Mouse (Mus musculus) heart, embryonic 12.5 days (tissue): ENCODE measurements at regions not wholly inside any gene's neighbourhood (a gene's known extent, or its start where the extent isn't known, plus 50 kb on each side); places are given as distances from the start of the nearest gene placed in this dataset.

Source experiments
- ATAC-seq: fragments of 200-750 bp; cut with Nextera tagmentation; 2 replicates; pipeline ENCODE4 v1.8.0; 2017; ENCODE audit warnings: moderate TSS enrichment, moderate library complexity; ENCODE audit not compliant: insufficient number of reproducible peaks, low FRiP score
- H3K27ac ChIP-seq: fragments of 300-500 bp; sonication (generic); 2 replicates; pipeline ENCODE4 v1.5.1; 2016; ENCODE audit warnings: mild to moderate bottlenecking, moderate library complexity; ENCODE audit not compliant: poor library complexity, severe bottlenecking
- H3K27me3 ChIP-seq: fragments of 300-500 bp; sonication (generic); replicated peaks from 2 replicates; pipeline ENCODE4 v1.6.1; 2016; ENCODE audit warnings: mild to moderate bottlenecking, moderate library complexity
- H3K36me3 ChIP-seq: fragments of 300-500 bp; sonication (generic); 2 replicates; pipeline ENCODE4 v1.6.1; 2016; ENCODE audit warnings: mild to moderate bottlenecking, moderate library complexity
- H3K4me1 ChIP-seq: fragments of 300-500 bp; sonication (generic); replicated peaks from 2 replicates; pipeline ENCODE4 v1.6.1; 2016; ENCODE audit warnings: mild to moderate bottlenecking
- H3K4me2 ChIP-seq: fragments of 300-500 bp; sonication (generic); 2 replicates; pipeline ENCODE4 v1.6.1; 2016; ENCODE audit warnings: mild to moderate bottlenecking, moderate library complexity
- H3K4me3 ChIP-seq: fragments of 300-500 bp; sonication (generic); 2 replicates; pipeline ENCODE4 v1.5.1; 2016; ENCODE audit warnings: mild to moderate bottlenecking
- H3K9ac ChIP-seq: fragments of 300-500 bp; sonication (generic); 2 replicates; pipeline ENCODE4 v1.6.1; 2016; ENCODE audit warnings: mild to moderate bottlenecking, moderate library complexity
- H3K9me3 ChIP-seq: fragments of 300-500 bp; sonication (generic); replicated peaks from 2 replicates; pipeline ENCODE4 v1.6.1; 2016; ENCODE audit warnings: mild to moderate bottlenecking, moderate library complexity
- WGBS: fragments of 180-500 bp; shearing (Covaris S2); methylation state at CpG from one replicate; pipeline ENCODE4 v1.1.7; 2016; 5-methylcytosine and 5-hydroxymethylcytosine counted together

- Histone ChIP-seq H3K27ac (no peak overlapping the region), H3K4me3 (no peak overlapping the region), H3K36me3 (no peaks in the 10 kb centered on the region), H3K27me3 (no peaks in the 10 kb centered on the region), H3K4me1 (peaks cover 11% of the 10 kb centered on the region), H3K9me3 (no peaks in the 10 kb centered on the region), H3K4me2 (no peak overlapping the region), H3K9ac (no peak overlapping the region)
- WGBS: 3% methylated on average over 4 of the region's 4 CpGs
- no peak for ATAC-seq
These were observed 88.4 kb downstream of the Cmpk2 start for GRCm38 (mm10) chr12:26557411-26557810.

GRCm38 (mm10) chr12:26551168-26551926 is 82.3 kb downstream of the Cmpk2 start:
- Histone ChIP-seq H3K9ac (no peak overlapping the region), H3K27me3 (no peaks in the 10 kb centered on the region), H3K36me3 (no peaks in the 10 kb centered on the region), H3K27ac (no peak overlapping the region), H3K9me3 (peaks cover 13% of the 10 kb centered on the region; the same call in 1 of the 2 replicates), H3K4me1 (peaks cover 12% of the 10 kb centered on the region), H3K4me3 (no peak overlapping the region), H3K4me2 (no peak overlapping the region)
- 72% methylated on average over 10 of the region's 10 CpGs for WGBS
- ATAC-seq: no peak

- no peaks in the 10 kb centered on the region for H3K27me3 ChIP-seq
- peaks cover 16% of the 10 kb centered on the region for H3K4me1 ChIP-seq
- H3K9ac ChIP-seq: no peak overlapping the region
- ATAC-seq: no peak
- peaks cover 13% of the 10 kb centered on the region; the same call in 1 of the 2 replicates for H3K9me3 ChIP-seq
- no peak overlapping the region for H3K4me2 ChIP-seq
- H3K36me3 ChIP-seq: no peaks in the 10 kb centered on the region
- no peak overlapping the region for H3K4me3 ChIP-seq
- H3K27ac ChIP-seq: no peak overlapping the region
- 22% methylated on average over 1 of the region's 1 CpGs for WGBS
These were observed 78.5 kb downstream of the Cmpk2 start for GRCm38 (mm10) chr12:26547466-26547865.

GRCm38 (mm10) chr12:26546361-26546760 is 77.4 kb downstream of the Cmpk2 start:
- Histone ChIP-seq H3K4me1 (peaks cover 16% of the 10 kb centered on the region), H3K4me2 (0 out of 2 replicates have a peak overlapping the region, but pooled peaks have one; percentile 2), H3K27me3 (no peaks in the 10 kb centered on the region), H3K27ac (no peak overlapping the region), H3K4me3 (no peak overlapping the region), H3K9ac (no peak overlapping the region), H3K36me3 (no peaks in the 10 kb centered on the region), H3K9me3 (peaks cover 13% of the 10 kb centered on the region; the same call in 1 of the 2 replicates)
- WGBS: 32% methylated on average over 6 of the region's 6 CpGs
- ATAC-seq: no peak

GRCm38 (mm10) chr12:26543463-26543862 is 74.5 kb downstream of the Cmpk2 start:
- no peaks in the 10 kb centered on the region for H3K36me3 ChIP-seq
- H3K4me2 ChIP-seq: no peak overlapping the region
- no peak overlapping the region for H3K4me3 ChIP-seq
- peaks cover 3% of the 10 kb centered on the region; the same call in 1 of the 2 replicates for H3K9me3 ChIP-seq
- H3K9ac ChIP-seq: no peak overlapping the region
- H3K27me3 ChIP-seq: no peaks in the 10 kb centered on the region
- H3K4me1 ChIP-seq: peaks cover 16% of the 10 kb centered on the region
- no peak for ATAC-seq
- no peak overlapping the region for H3K27ac ChIP-seq
- WGBS: 89% methylated on average over 1 of the region's 1 CpGs

- Histone ChIP-seq H3K4me1 (peaks cover 12% of the 10 kb centered on the region), H3K27me3 (0 out of 2 replicates have a peak, but pooled peaks cover 5% of the 10 kb centered on the region), H3K9me3 (no peaks in the 10 kb centered on the region), H3K36me3 (no peaks in the 10 kb centered on the region), H3K9ac (no peak overlapping the region), H3K4me2 (no peak overlapping the region), H3K4me3 (no peak overlapping the region), H3K27ac (no peak overlapping the region)
- WGBS: 41% methylated on average over 2 of the region's 2 CpGs
- ATAC-seq: no peak
These were observed 73.4 kb downstream of the Cmpk2 start for GRCm38 (mm10) chr12:26542451-26542850.

- no peaks in the 10 kb centered on the region for H3K36me3 ChIP-seq
- no peak overlapping the region for H3K27ac ChIP-seq
- H3K27me3 ChIP-seq: 0 out of 2 replicates have a peak, but pooled peaks cover 5% of the 10 kb centered on the region
- no peaks in the 10 kb centered on the region for H3K9me3 ChIP-seq
- no peak for ATAC-seq
- no peak overlapping the region for H3K9ac ChIP-seq
- WGBS: 65% methylated on average over 9 of the region's 9 CpGs
- H3K4me2 ChIP-seq: no peak overlapping the region
- peaks cover 7% of the 10 kb centered on the region for H3K4me1 ChIP-seq
- H3K4me3 ChIP-seq: no peak overlapping the region
These were observed 66.4 kb downstream of the Cmpk2 start for GRCm38 (mm10) chr12:26535261-26535890.

- 0 out of 2 replicates have a peak, but pooled peaks cover 5% of the 10 kb centered on the region for H3K27me3 ChIP-seq
- no peak overlapping the region for H3K4me3 ChIP-seq
- no peak for ATAC-seq
- H3K27ac ChIP-seq: no peak overlapping the region
- no peaks in the 10 kb centered on the region for H3K36me3 ChIP-seq
- no peak overlapping the region for H3K9ac ChIP-seq
- H3K9me3 ChIP-seq: no peaks in the 10 kb centered on the region
- no peak overlapping the region for H3K4me2 ChIP-seq
- H3K4me1 ChIP-seq: peaks cover 7% of the 10 kb centered on the region
- 35% methylated on average over 9 of the region's 9 CpGs for WGBS
These were observed 65.5 kb downstream of the Cmpk2 start for GRCm38 (mm10) chr12:26534229-26535105.

GRCm38 (mm10) chr12:26533641-26534151 is 64.7 kb downstream of the Cmpk2 start:
- Histone ChIP-seq H3K9me3 (no peaks in the 10 kb centered on the region), H3K9ac (no peak overlapping the region), H3K4me1 (peaks cover 7% of the 10 kb centered on the region), H3K27me3 (peaks cover 5% of the 10 kb centered on the region; the same call in 1 of the 2 replicates), H3K4me2 (no peak overlapping the region), H3K27ac (no peak overlapping the region), H3K4me3 (no peak overlapping the region), H3K36me3 (no peaks in the 10 kb centered on the region)
- 49% methylated on average over 9 of the region's 9 CpGs for WGBS
- no peak for ATAC-seq

- Histone ChIP-seq H3K4me2 (no peak overlapping the region), H3K27me3 (peaks cover 5% of the 10 kb centered on the region; the same call in 1 of the 2 replicates), H3K4me3 (no peak overlapping the region), H3K27ac (no peak overlapping the region), H3K9me3 (no peaks in the 10 kb centered on the region), H3K36me3 (no peaks in the 10 kb centered on the region), H3K9ac (no peak overlapping the region), H3K4me1 (peaks cover 7% of the 10 kb centered on the region)
- 54% methylated on average over 13 of the region's 13 CpGs for WGBS
- ATAC-seq: 0 out of 2 replicates have a peak, but pooled peaks have one; percentile 51
These were observed 64.0 kb downstream of the Cmpk2 start for GRCm38 (mm10) chr12:26532823-26533640.
